Mouse (Mus musculus): Measurements from ENCODE around the gene Ttc19. TPM values are rescaled to one million over a fixed set of nuclear protein-coding genes. Genes with fewer than 3 reads are reported as not detected.

The Ttc19 gene
- polyA plus RNA-seq (2015; fragmentation: Nextera tagmentation; extraction: Ambion mirVana), result 43.8 and 50.6 TPM in 2 replicates

DNA sequence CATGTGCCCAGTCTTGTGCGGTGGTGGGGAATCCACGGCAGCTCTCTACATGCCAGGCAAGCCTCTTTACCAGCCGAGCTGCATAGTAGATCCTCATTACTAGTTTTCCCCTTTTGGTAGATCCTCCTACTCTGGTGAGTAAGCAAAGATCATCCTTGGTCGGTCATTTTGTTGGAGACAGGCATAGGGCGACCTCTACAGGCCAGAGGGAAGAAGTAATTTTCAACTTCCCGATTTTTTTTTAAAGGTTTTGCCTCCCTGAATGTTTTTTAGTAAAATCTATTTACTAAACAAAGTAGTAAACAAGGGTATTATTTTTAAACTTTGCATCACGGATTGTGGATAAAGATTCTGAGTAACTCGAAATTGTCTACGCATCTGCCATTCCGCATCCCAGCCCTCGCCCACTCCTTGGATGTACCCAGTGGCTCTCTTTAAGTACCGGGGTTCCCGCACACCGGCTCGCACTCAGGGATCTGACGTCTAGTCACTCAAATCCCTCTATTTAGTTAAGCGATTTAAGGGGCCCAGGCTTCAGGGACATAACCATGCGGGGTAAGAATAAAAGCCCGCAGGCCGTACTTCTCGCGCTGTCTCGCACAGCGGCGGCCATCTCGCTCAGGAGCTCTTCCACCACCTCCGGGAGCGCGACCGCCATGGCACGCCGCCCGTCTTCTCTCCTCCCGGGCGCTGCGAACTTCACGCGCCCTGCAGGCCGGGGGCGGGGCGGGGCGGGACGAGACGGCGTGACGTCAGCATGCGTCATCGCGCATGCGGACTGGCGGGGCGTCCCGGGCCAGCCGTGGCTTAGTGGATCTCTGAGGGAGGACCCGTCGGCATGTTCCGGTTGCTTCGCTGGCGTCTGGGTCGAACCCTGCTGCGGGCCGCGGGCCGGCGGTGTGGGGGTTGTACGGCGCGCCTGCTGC lies at the start of gene Ttc19, which contains the start of gene Zswim7:
Ttc19 (plus strand) TSS at position 799 of the 926 bp plus-strand sequence.
Zswim7 (minus strand) TSS at position 701 of the 926 bp plus-strand sequence.
- WGBS, result under 1% methylated on average over 62 of the region's 68 CpGs
- H3K9me3 ChIP-seq (replicated peaks), result no peaks in the 10 kb centered on the region
- H3K4me1 ChIP-seq, result peaks cover 19% of the 10 kb centered on the region
- peak within 1 kb of the TSS; percentile 69 for H3K9ac ChIP-seq (replicated peaks)
- H3K4me3 ChIP-seq (replicated peaks), result peak within 1 kb of the TSS; percentile 62
- peak within 1 kb of the TSS; percentile 72 for H3K4me2 ChIP-seq
- no peaks in the 10 kb centered on the region for H3K27me3 ChIP-seq (replicated peaks)
- H3K27ac ChIP-seq (replicated peaks), result peak within 1 kb of the TSS; percentile 91
- H3K36me3 ChIP-seq, result peaks cover 25% of the 10 kb centered on the region
- ATAC-seq (ENCODE audit: low FRiP score), result peak; percentile 97

DNA sequence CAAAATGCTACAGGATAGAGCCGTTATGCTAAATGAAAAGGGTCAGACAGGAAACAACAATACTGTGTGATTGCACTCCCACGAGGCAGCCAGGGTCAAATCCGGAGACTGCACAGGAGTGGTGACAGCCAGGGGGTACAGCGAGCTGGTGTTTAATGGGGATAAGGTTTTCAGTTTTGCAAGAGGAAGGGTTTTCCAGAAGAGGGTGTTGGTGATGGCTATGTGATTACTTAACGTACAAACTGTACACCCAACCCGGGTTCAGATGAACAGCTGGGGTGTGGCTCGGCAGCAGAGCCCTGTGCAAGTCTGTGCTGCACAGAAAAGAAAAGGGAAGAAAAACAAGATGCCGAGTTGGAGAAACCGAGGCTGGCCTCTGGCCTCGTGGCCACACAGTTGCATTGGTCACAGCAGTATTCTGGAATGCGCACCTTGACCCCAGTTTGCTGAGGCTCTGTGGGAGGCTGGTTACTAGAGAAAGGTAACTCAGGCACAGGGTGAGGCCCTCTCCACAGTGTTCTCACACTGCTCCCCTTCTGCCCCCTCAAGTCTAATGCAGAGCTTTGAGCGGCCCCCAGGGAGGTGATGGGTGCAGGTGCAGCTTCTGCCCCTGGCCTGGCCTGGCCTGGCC lies 40.5 kb upstream of the Ttc19 start:
- no peaks in the 10 kb centered on the region for H3K36me3 ChIP-seq
- H3K27me3 ChIP-seq (replicated peaks), result no peaks in the 10 kb centered on the region
- 81% methylated on average over 12 of the region's 12 CpGs for WGBS
- H3K4me2 ChIP-seq, result no peak overlapping the region
- H3K27ac ChIP-seq (replicated peaks), result no peak overlapping the region
- no peaks in the 10 kb centered on the region for H3K4me1 ChIP-seq
- H3K9me3 ChIP-seq (replicated peaks), result no peaks in the 10 kb centered on the region
- H3K4me3 ChIP-seq (replicated peaks), result no peak overlapping the region
- H3K9ac ChIP-seq (replicated peaks), result no peak overlapping the region
- no peak for ATAC-seq (ENCODE audit: low FRiP score)

DNA sequence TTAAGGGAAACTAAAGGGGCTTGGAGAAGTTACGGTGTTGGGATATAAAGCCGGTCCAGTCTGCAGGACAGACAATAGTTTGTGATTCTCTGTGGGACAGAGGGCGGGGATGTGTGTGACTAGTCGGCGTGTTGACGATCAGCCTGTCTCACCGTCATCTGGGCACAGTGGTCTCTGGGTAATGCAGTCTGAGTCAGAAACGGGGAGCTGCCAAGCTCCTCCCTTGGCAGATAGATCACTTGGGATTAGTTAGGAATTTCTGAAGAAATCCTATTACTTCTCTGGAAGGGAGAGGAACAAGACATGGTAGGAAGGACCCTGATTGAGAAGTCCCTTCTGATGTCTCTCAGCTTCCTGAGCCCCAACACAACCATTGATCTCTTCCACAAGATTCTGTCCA lies 37.4 kb upstream of the Ttc19 start:
- no peak for ATAC-seq (ENCODE audit: low FRiP score)
- 89% methylated on average over 8 of the region's 8 CpGs for WGBS
- no peaks in the 10 kb centered on the region for H3K36me3 ChIP-seq
- H3K4me1 ChIP-seq, result peaks cover 8% of the 10 kb centered on the region
- H3K9me3 ChIP-seq (replicated peaks), result no peaks in the 10 kb centered on the region
- peaks cover 6% of the 10 kb centered on the region for H3K27me3 ChIP-seq (replicated peaks)
- H3K4me3 ChIP-seq (replicated peaks), result no peak overlapping the region
- H3K9ac ChIP-seq (replicated peaks), result no peak overlapping the region
- H3K4me2 ChIP-seq, result no peak overlapping the region
- H3K27ac ChIP-seq (replicated peaks), result no peak overlapping the region

DNA sequence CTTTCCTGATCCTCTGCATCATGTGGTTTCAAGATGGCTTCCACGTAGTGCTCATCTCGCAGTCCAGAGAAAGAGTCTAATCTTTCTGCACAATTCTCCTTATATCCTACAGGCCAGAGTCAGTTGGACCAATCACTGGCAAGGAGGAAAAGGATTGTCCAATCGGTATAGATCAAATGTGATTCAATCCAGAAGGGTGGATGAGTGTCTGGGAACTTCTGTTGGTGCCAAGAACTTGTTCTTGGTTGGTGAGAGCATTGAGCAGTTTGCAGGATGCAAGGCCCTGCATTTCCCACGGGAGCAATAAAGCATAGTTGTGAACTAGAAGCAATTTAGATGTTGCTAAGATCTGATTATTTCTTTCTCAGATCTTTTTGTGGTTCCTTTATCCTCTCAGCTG lies 36.8 kb upstream of the Ttc19 start:
- WGBS, result 84% methylated on average over 4 of the region's 4 CpGs
- Histone ChIP-seq H3K9me3 (replicated peaks) (no peaks in the 10 kb centered on the region), H3K27me3 (replicated peaks) (peaks cover 11% of the 10 kb centered on the region), H3K36me3 (no peaks in the 10 kb centered on the region), H3K27ac (replicated peaks) (no peak overlapping the region), H3K4me1 (peaks cover 14% of the 10 kb centered on the region), H3K9ac (replicated peaks) (no peak overlapping the region), H3K4me3 (replicated peaks) (no peak overlapping the region), H3K4me2 (no peak overlapping the region)
- no peak for ATAC-seq (ENCODE audit: low FRiP score)

DNA sequence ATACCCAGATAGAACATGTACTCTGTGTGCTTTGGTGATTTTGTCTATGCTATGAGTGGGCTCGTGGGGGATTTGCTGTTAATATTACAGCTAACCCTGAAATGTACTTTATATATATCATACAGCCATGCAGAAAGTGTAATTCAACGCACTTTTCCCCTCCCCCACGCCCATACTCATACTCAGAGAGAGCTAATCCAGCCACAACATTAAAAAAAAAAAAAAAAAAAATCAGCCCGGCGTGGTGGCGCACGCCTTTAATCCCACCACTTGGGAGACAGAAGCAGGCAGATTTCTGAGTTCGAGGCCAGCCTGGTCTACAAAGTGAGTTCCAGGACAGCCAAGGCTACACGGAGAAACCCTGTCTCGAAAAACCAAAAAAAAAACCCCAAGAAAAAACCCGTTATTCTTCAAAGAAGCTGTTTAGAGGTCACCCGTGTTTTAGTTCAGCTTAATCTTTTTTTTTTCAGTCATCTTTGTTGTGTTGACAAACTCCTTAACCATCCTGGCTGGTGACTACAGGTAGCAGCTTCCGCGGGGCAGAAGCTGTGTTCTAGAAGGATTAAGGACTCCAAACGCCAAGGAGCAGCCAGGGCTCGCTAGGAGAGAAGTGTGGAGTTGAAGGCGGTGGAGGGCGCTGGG lies 33.4 kb upstream of the Ttc19 start:
- 36% methylated on average over 18 of the region's 18 CpGs for WGBS
- ATAC-seq (ENCODE audit: low FRiP score), result no peak
- Histone ChIP-seq H3K9me3 (replicated peaks) (no peaks in the 10 kb centered on the region), H3K27ac (replicated peaks) (no peak overlapping the region), H3K4me3 (replicated peaks) (peak overlapping the region; percentile 76), H3K36me3 (no peaks in the 10 kb centered on the region), H3K4me1 (peaks cover 20% of the 10 kb centered on the region), H3K9ac (replicated peaks) (peak overlapping the region; percentile 63), H3K4me2 (peak overlapping the region; percentile 100), H3K27me3 (replicated peaks) (peaks cover 29% of the 10 kb centered on the region)

DNA sequence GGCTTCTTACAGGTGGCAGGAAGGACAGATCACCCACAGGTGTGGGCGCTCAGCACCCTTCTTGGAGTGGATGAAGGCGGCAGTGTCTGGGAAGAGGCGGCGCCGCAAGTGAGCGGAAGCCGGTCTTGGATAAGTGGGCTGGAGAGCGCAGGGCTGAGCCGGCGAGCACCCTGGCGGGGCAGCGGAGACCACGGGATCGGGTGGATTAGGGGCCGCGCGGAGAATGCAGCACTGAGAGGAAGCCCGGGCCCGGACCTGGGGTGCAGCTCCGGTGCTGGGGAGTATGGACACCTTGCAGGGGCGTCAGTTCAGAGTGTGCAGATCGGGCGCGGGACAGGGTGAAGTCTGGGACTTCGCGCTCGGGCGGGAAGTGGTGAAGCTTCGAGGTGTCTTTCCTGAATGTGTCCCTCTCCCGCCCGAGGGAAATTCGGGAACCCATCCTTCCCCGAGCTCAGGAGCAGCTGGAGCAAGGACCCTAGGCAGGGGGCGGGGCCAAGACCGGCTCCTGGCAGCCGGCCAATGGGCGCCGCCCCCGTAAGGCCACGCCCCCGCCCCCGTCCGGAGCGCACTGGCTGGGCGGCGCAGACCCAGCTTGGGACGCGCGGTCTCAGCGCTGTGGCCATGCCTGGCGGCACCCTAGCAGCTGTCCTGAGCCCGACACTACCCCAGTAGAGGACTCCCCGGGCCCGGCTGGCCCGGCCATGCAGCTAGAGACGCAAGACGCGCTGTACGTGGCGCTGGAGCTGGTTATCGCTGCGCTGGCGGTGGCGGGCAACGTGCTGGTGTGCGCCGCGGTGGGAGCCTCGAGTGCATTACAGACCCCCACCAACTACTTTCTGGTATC lies 32.6 kb upstream of the Ttc19 start, which contains the start of gene Adora2b:
Adora2b (plus strand) TSS at position 584 of the 844 bp plus-strand sequence.
- peak within 1 kb of the TSS; percentile 100 for H3K4me2 ChIP-seq
- peak within 1 kb of the TSS; percentile 63 for H3K9ac ChIP-seq (replicated peaks)
- H3K27me3 ChIP-seq (replicated peaks), result peaks cover 29% of the 10 kb centered on the region
- H3K4me1 ChIP-seq, result peaks cover 20% of the 10 kb centered on the region
- no peaks in the 10 kb centered on the region for H3K9me3 ChIP-seq (replicated peaks)
- under 1% methylated on average over 69 of the region's 69 CpGs for WGBS
- no peaks in the 10 kb centered on the region for H3K36me3 ChIP-seq
- ATAC-seq (ENCODE audit: low FRiP score), result peak; percentile 87
- H3K4me3 ChIP-seq (replicated peaks), result peak within 1 kb of the TSS; percentile 76
- H3K27ac ChIP-seq (replicated peaks), result 0 out of 2 replicates have a peak within 1 kb of the TSS, but pooled peaks have one; percentile 56

DNA sequence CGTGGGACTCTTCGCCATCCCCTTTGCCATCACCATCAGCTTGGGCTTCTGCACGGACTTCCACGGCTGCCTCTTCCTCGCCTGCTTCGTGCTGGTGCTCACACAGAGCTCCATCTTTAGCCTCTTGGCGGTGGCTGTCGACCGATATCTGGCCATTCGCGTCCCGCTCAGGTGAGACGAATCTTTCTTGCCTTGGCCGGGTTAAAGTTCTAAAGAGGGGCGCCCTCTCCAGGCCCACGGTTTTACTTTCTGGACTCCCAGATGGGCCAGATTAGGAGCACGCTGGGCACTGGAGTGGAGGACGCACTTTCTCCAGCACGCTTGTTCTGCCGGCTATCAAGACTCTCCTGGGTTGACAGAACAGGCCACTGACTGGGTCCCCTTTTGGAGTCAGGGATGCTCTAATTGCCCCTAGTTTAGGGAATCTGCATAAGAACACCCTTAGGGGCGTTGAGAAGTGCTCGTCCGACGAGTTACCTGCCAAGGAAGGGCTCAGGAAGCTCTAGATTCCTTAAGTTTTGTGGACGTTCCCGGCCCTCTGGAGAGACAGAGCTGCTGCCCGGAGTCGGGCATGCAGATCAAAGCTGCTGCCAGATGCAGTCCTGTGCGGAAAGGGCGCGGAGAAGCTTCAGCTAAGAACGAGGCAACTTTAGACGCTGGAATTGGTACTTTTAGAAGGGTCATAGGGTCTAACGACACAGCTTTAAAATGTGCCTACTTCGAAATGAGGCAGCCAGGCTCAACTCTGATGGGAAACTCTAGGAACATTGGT lies 31.8 kb upstream of the Ttc19 start:
- peaks cover 20% of the 10 kb centered on the region for H3K4me1 ChIP-seq
- WGBS, result 1% methylated on average over 35 of the region's 35 CpGs

DNA sequence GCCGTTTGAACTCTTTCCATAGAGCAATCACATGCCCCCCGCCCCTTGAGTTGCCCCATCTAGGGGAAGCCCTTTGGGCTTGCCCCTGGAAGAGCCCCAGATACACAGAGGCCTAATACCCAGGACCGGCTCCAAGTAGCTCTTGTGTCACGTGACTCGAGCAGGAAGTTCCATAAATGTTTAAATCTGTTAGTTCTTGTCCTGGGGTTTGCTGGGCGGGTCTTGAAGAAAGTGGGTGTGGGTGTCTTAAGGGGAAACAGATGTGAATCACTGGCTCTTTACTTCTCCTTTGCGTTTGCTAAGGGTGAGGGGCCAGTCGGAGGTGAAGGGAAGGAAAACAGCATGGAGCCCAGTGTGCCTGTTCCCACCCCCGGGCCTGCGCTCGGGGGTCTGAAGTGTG lies 30.2 kb upstream of the Ttc19 start:
- H3K9me3 ChIP-seq (replicated peaks), result no peaks in the 10 kb centered on the region
- H3K4me1 ChIP-seq, result peaks cover 20% of the 10 kb centered on the region
- ATAC-seq (ENCODE audit: low FRiP score), result no peak
- no peak overlapping the region for H3K9ac ChIP-seq (replicated peaks)
- WGBS, result 74% methylated on average over 11 of the region's 11 CpGs
- peaks cover 29% of the 10 kb centered on the region for H3K27me3 ChIP-seq (replicated peaks)
- H3K4me3 ChIP-seq (replicated peaks), result no peak overlapping the region
- H3K4me2 ChIP-seq, result peak overlapping the region; percentile 100
- H3K27ac ChIP-seq (replicated peaks), result no peak overlapping the region
- H3K36me3 ChIP-seq, result no peaks in the 10 kb centered on the region

More for the DNA sequence above, 31.8 kb upstream of the Ttc19 start:
- Histone ChIP-seq H3K9me3 (replicated peaks) (no peaks in the 10 kb centered on the region), H3K36me3 (no peaks in the 10 kb centered on the region), H3K27me3 (replicated peaks) (peaks cover 29% of the 10 kb centered on the region), H3K4me2 (peak overlapping the region; percentile 100), H3K4me3 (replicated peaks) (peak overlapping the region; percentile 76), H3K9ac (replicated peaks) (peak overlapping the region; percentile 63), H3K27ac (replicated peaks) (0 out of 2 replicates have a peak overlapping the region, but pooled peaks have one; percentile 56)
- ATAC-seq (ENCODE audit: low FRiP score), result peak; percentile 49; the same call in 1 of the 2 replicates

DNA sequence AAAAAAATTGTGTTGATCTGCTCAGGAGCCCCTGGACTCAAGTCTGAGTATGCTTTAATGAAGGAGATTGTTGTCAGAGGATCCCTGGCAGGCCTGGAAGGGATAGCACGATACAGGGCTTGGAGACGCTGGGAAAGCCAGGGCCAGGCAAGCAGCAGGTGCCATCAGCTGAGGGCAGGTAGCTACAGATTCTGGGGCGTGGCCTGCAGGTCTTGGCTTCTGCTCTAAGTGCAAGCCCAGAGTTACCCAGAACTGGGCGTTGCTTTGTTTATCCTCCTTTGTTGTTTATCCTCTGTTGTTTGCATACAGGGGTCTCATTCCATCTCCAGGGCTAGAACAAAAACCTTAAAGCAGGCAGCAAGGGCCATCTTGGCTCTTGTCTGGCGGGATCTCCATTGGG lies 27.9 kb upstream of the Ttc19 start:
- Histone ChIP-seq H3K4me3 (replicated peaks) (no peak overlapping the region), H3K9ac (replicated peaks) (no peak overlapping the region), H3K27ac (replicated peaks) (no peak overlapping the region), H3K4me1 (peaks cover 16% of the 10 kb centered on the region), H3K9me3 (replicated peaks) (no peaks in the 10 kb centered on the region), H3K27me3 (replicated peaks) (peaks cover 23% of the 10 kb centered on the region), H3K36me3 (no peaks in the 10 kb centered on the region), H3K4me2 (no peak overlapping the region)
- no peak for ATAC-seq (ENCODE audit: low FRiP score)
- WGBS, result 73% methylated on average over 5 of the region's 5 CpGs

DNA sequence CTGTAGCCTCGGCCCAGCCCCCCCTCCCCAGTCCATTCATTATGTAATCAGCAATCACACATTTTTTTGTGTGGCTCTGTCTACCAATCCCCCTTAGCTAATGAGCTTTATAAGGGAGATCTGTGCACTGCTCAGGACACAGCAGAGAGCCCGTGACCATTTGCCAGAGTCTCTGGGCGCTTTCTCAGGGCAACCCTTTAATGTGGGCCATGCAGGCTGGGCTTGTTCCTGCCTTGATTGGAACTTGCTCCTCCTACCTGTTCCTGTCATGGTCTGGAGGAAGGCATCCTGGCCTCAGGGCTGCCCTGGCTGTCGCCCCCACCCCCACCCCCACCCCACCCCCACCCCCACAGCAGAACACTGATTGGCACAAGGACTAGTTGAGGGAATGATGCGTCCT lies 22.1 kb upstream of the Ttc19 start:
- no peak overlapping the region for H3K9ac ChIP-seq (replicated peaks)
- ATAC-seq (ENCODE audit: low FRiP score), result no peak
- 65% methylated on average over 5 of the region's 5 CpGs for WGBS

More for the DNA sequence above, 22.1 kb upstream of the Ttc19 start:
- Histone ChIP-seq H3K27ac (replicated peaks) (no peak overlapping the region), H3K4me1 (no peaks in the 10 kb centered on the region; the same call in 1 of the 2 replicates), H3K9me3 (replicated peaks) (no peaks in the 10 kb centered on the region), H3K4me2 (no peak overlapping the region), H3K27me3 (replicated peaks) (no peaks in the 10 kb centered on the region), H3K36me3 (no peaks in the 10 kb centered on the region), H3K4me3 (replicated peaks) (no peak overlapping the region)
